Comparison of ENCODE assay signal across 12 mouse cellular contexts in the genomic region with DNA sequence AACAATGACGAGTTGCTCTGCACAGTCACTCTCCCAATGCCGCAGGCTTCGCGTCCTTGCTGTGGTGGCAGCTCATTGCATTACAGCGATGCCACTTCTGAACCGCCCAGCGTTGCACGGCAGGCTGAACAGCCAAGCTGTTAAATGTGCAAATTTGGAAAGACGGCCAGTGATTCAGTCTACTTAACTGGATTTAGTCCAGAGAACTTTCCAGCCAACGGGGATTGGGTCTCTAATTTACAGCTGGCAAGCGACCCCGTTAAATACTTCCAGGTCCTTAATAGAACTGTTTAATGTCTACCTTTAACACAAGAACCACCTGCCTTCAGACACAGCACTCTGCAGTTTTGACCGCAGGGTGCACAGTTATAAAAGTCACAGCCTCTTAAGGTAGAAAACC.
A peak's percentile ranks its signal among the peaks of the same experiment; 100 is the strongest.
DNase-seq lines count a peak whose midpoint lies in the region; ATAC-seq lines count a peak whose summit lies in the region.
"Had no signal": no experiment of that assay in that cellular context is flagged by ENCODE, and none has a peak within 500 bp of the region (broad histone marks: within the 10 kb centered on the region; RNA-seq: fewer than 3 reads in every experiment).

No protein-coding gene starts in this region.

- H3K27me3 ChIP-seq in forebrain, embryonic 13.5 days, result no peaks in the 10 kb centered on the region
- H3K27me3 ChIP-seq in forebrain, embryonic 12.5 days, result no peaks in the 10 kb centered on the region
- H3K27me3 ChIP-seq in hindbrain, embryonic 14.5 days (ENCODE audit: control insufficient read depth, insufficient read depth, low read length), result no peaks in the 10 kb centered on the region
- H3K27me3 ChIP-seq: hindbrain, embryonic 13.5 days; midbrain, embryonic 12.5 days; neural tube, embryonic 15.5 days had no signal

- peaks cover 13% of the 10 kb centered on the region for H3K4me1 ChIP-seq in forebrain, embryonic 13.5 days
- H3K4me1 ChIP-seq in forebrain, embryonic 12.5 days, result peaks cover 7% of the 10 kb centered on the region; the same call in 1 of the 2 replicates
- no peaks in the 10 kb centered on the region for H3K4me1 ChIP-seq in hindbrain, embryonic 14.5 days (replicated peaks; ENCODE audit: control insufficient read depth, insufficient read depth, low read length)
- H3K4me1 ChIP-seq: midbrain, embryonic 12.5 days; neural tube, embryonic 15.5 days had no signal

- no peaks in the 10 kb centered on the region for H3K36me3 ChIP-seq in forebrain, embryonic 13.5 days (ENCODE audit: poor library complexity, severe bottlenecking)
- no peaks in the 10 kb centered on the region for H3K36me3 ChIP-seq in forebrain, embryonic 12.5 days (replicated peaks)
- H3K36me3 ChIP-seq in hindbrain, embryonic 14.5 days (replicated peaks; ENCODE audit: control insufficient read depth, insufficient read depth), result no peaks in the 10 kb centered on the region
- H3K36me3 ChIP-seq: hindbrain, embryonic 13.5 days; midbrain, embryonic 12.5 days; neural tube, embryonic 15.5 days had no signal

- intact Hi-C loops in heart, postnatal 10 days (cut with DNase I), result no loop called here

- no peak overlapping the region for H3K4me3 ChIP-seq in forebrain, embryonic 13.5 days
- H3K4me3 ChIP-seq in forebrain, embryonic 12.5 days (replicated peaks), result no peak overlapping the region
- H3K4me3 ChIP-seq in hindbrain, embryonic 14.5 days (replicated peaks; ENCODE audit: low read length), result no peak overlapping the region
- H3K4me3 ChIP-seq: hindbrain, embryonic 13.5 days; midbrain, embryonic 12.5 days; neural tube, embryonic 15.5 days had no signal

- no peaks in the 10 kb centered on the region for H3K9me3 ChIP-seq in forebrain, embryonic 13.5 days (replicated peaks)
- H3K9me3 ChIP-seq in forebrain, embryonic 12.5 days, result no peaks in the 10 kb centered on the region
- H3K9me3 ChIP-seq in hindbrain, embryonic 14.5 days (ENCODE audit: control insufficient read depth, low read length), result no peaks in the 10 kb centered on the region
- H3K9me3 ChIP-seq: hindbrain, embryonic 13.5 days; midbrain, embryonic 12.5 days; neural tube, embryonic 15.5 days had no signal

- H3K4me2 ChIP-seq in forebrain, embryonic 13.5 days, result no peak overlapping the region
- no peak overlapping the region for H3K4me2 ChIP-seq in forebrain, embryonic 12.5 days
- no peak overlapping the region for H3K4me2 ChIP-seq in hindbrain, embryonic 14.5 days (replicated peaks)
- H3K4me2 ChIP-seq: hindbrain, embryonic 13.5 days; midbrain, embryonic 12.5 days; neural tube, embryonic 15.5 days had no signal

- 72% methylated on average over 13 of the region's 13 CpGs for WGBS in forebrain, embryonic 13.5 days
- WGBS in forebrain, embryonic 12.5 days, result 84% methylated on average over 13 of the region's 13 CpGs
- WGBS in hindbrain, embryonic 14.5 days, result 77% methylated on average over 13 of the region's 13 CpGs

- peak; percentile 11 for DNase-seq in retina, postnatal 1 day
- DNase-seq in retina, embryonic 14.5 days (ENCODE audit: low spot score), result no peak
- DNase-seq in kidney, postnatal 36 days, result peak; percentile 4 to 5
- peak; percentile 16 for DNase-seq in right cerebral cortex, postnatal 4 days
- no peak for DNase-seq in heart, postnatal 10 days
- no peak for DNase-seq in hindbrain, embryonic 14.5 days (ENCODE audit: low spot score)
- DNase-seq: lung, adult 18-20 months had no signal

- H3K9ac ChIP-seq in forebrain, embryonic 13.5 days, result no peak overlapping the region
- no peak overlapping the region for H3K9ac ChIP-seq in forebrain, embryonic 12.5 days
- no peak overlapping the region for H3K9ac ChIP-seq in hindbrain, embryonic 14.5 days
- H3K9ac ChIP-seq: hindbrain, embryonic 13.5 days; midbrain, embryonic 12.5 days; neural tube, embryonic 15.5 days had no signal

- H3K27ac ChIP-seq in forebrain, embryonic 13.5 days, result no peak overlapping the region
- H3K27ac ChIP-seq in forebrain, embryonic 12.5 days, result no peak overlapping the region
- H3K27ac ChIP-seq in hindbrain, embryonic 14.5 days, result no peak overlapping the region
- H3K27ac ChIP-seq: hindbrain, embryonic 13.5 days; midbrain, embryonic 12.5 days; neural tube, embryonic 15.5 days had no signal

- ATAC-seq in forebrain, embryonic 13.5 days, result peak; percentile 71; the same call in 1 of the 2 replicates
- ATAC-seq in forebrain, embryonic 12.5 days (ENCODE audit: low FRiP score), result no peak
- ATAC-seq in hindbrain, embryonic 14.5 days (ENCODE audit: low FRiP score), result no peak

Comparison
In these comparisons a context has a peak if more than half of its experiments do, and no peak if none do; other contexts are left out.
1. DNase-seq: peak in retina, postnatal 1 day (single experiment), kidney, postnatal 36 days (2 of 2) and right cerebral cortex, postnatal 4 days (single experiment); none in retina, embryonic 14.5 days (single experiment), heart, postnatal 10 days (0 of 2) and hindbrain, embryonic 14.5 days (single experiment).